Mouse (Mus musculus) CD4-positive naive resting alpha-beta T cell, adult 57 days (primary cell): ENCODE results near the gene Ces1d. TPM values are rescaled to one million over a fixed set of nuclear protein-coding genes. Genes with fewer than 3 reads are reported as not detected.

Experiments
- total RNA-seq: library from RNA; stranded (reverse); gene quantifications from one replicate; pipeline ENCODE4 v1.2.4, GENCODE M21; 2023

The Ces1d gene
- total RNA-seq = 0.65 TPM

GRCm38 (mm10) chr8:93197685-93198525, at the start of gene Ces1d:
Ces1d (minus strand) TSS chr8:93197838.

GRCm38 (mm10) chr8:93229446-93229845, 31.8 kb upstream of the Ces1d start, which contains the start of gene Ces1e:
Ces1e (minus strand) TSS chr8:93229619.

GRCm38 (mm10) chr8:93131233-93131980, 66.2 kb downstream of the Ces1d start, which contains the start of gene Ces1c:
Ces1c (minus strand) TSS chr8:93131283.

Other genes starting within 250 kb of the Ces1d start
- gene Slc6a2, start 237.8 kb downstream of the Ces1d start, total RNA-seq = not detected
- not detected for gene Ces1a, start 149.6 kb downstream of the Ces1d start, total RNA-seq
- gene Ces1b, start 117.8 kb downstream of the Ces1d start, total RNA-seq = not detected
- not detected for gene Ces1c, start 66.6 kb downstream of the Ces1d start, total RNA-seq
- not detected for gene Ces1e, start 31.8 kb upstream of the Ces1d start, total RNA-seq
- not detected for gene Ces1f, start 81.9 kb upstream of the Ces1d start, total RNA-seq
- not detected for gene Ces1g, start 139.5 kb upstream of the Ces1d start, total RNA-seq
- not detected for gene Ces1h, start 181.9 kb upstream of the Ces1d start, total RNA-seq